Mouse (Mus musculus): ENCODE results near the gene Snrpe. TPM values are rescaled to one million over a fixed set of nuclear protein-coding genes. Genes with fewer than 3 reads are reported as not detected.

Snrpe gene
- polyA plus RNA-seq (2017; shearing (Covaris generic)) = 341 TPM

DNA sequence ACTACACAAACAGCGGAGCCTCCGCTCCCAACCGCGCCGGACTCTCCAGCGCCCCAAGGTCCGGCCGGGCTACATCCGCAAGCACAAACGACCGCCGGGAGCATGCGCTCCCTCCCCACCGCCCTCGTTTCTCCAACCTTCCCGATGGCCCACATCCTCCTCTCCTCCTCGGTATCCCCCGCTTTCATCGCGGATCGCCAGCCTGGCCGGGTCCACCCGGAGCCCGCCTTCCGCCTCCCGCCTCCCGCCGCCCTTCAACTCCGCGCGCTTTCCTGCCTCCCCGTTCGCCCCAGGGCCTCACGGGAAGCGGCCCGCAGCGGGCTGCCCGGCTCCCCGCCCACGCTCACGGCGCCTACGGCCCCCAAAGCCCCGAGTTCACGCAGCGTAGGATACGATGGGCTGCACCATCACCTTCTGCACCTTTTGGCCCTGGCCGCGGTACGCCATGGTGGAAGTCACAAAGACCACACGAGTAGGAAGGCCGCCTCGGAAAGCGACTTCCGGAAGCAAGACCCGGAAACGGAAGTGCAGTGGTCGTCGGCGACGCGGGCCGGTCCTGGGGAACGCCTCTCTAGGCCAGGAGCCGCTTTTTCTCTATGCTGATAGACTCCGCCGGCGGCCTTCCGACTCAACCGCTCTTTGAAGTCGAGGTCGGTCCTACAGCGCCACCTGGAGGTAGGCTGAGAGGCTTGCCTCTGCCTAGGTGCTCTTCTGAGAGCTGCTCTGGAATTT lies at the start of gene Snrpe:
TSS of gene Snrpe (minus strand) at position 521 of the 732 bp plus-strand sequence.

Other genes starting within 250 kb of the Snrpe start
- 0.18 TPM for gene Etnk2, start 246.7 kb downstream of the Snrpe start, polyA plus RNA-seq (2017; shearing (Covaris generic))
- gene Sox13, start 185.9 kb downstream of the Snrpe start, polyA plus RNA-seq (2017; shearing (Covaris generic)) = not detected
- not detected for gene Zbed6, start 50.6 kb upstream of the Snrpe start, polyA plus RNA-seq (2017; shearing (Covaris generic))
- gene Gm38394, start 51.0 kb upstream of the Snrpe start, polyA plus RNA-seq (2017; shearing (Covaris generic)) = 2.8 TPM
- gene Lax1, start 79.8 kb upstream of the Snrpe start, polyA plus RNA-seq (2017; shearing (Covaris generic)) = 145 TPM
- gene Atp2b4, start 190.8 kb upstream of the Snrpe start, polyA plus RNA-seq (2017; shearing (Covaris generic)) = 8.6 TPM

Data from activated CD4-positive, CD25-positive, alpha-beta regulatory T cell, adult 9 weeks (primary cell).